Mouse (Mus musculus): ENCODE measurements around the gene Fam213b. TPM values are rescaled to one million over a fixed set of nuclear protein-coding genes. Genes with fewer than 3 reads are reported as not detected.

Gene Fam213b
- polyA plus RNA-seq, 1 experiment from 2014 or later: 39.8 TPM

DNA sequence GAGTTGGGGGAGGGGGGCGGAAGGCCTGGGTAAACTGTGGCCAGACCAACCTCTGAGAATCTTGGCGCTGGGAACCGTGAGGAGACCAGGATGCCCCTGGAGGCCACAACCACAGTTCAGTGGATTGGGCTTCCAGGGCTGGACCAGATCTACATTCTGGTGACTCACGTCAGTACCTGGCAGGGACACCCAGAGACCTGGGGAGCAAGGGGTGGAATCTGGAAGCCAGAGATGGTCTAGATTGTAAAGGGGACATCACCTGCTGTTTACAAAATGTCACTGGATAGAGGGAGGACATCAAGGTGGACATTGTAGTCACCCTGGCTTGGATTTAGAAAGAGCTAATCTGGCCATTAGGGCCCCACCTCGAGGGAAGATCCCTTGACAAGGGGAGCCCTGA, 3.4 kb downstream of the Fam213b start:
- Histone ChIP-seq H3K4me2 (ENCODE audit: low read length) (no peak overlapping the region), H3K27ac (ENCODE audit: low read depth) (no peak overlapping the region), H3K4me3 (ENCODE audit: low read depth, low read length) (no peak overlapping the region), H3K36me3 (ENCODE audit: control insufficient read depth, insufficient read depth, low read length) (no peaks in the 10 kb centered on the region), H3K27me3 (replicated peaks; ENCODE audit: control insufficient read depth, insufficient read depth, low read length) (no peaks in the 10 kb centered on the region), H3K4me1 (replicated peaks; ENCODE audit: control insufficient read depth, insufficient read depth, low read length) (peaks cover 11% of the 10 kb centered on the region; the same call in 1 of the 2 replicates), H3K9me3 (ENCODE audit: control insufficient read depth, low read length) (no peaks in the 10 kb centered on the region), H3K9ac (ENCODE audit: low read length) (no peak overlapping the region)
- 73% methylated on average over 5 of the region's 5 CpGs for WGBS
- DNase-seq (ENCODE audit: low spot score) (no peak), ATAC-seq (replicated peaks; ENCODE audit: low FRiP score, low TSS enrichment, low read depth) (no peak)

DNA sequence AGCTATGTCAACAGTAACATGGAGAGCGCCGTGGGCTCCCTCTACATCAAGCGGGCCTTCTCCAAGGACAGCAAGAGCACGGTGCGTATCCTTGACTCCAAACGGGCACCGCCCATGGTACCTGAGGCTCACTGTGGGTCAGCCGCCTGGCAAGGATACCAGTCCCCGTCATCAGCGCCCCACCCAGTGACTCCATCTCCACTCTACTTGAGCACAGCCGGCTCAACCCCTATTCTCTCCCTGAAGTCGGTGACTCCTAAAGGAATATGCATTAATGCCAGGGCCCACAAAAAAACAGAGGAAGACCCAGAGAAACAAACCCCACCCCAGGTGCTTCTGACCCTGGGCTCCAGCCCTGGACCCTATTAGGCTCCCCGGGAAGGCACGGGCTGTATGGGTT, 8.0 kb downstream of the Fam213b start:
- DNase-seq (ENCODE audit: low spot score): no peak
- no peak overlapping the region for H3K4me2 ChIP-seq (ENCODE audit: low read length)
- H3K9ac ChIP-seq (ENCODE audit: low read length): no peak overlapping the region
- H3K27me3 ChIP-seq (replicated peaks; ENCODE audit: control insufficient read depth, insufficient read depth, low read length): no peaks in the 10 kb centered on the region
- H3K4me1 ChIP-seq (replicated peaks; ENCODE audit: control insufficient read depth, insufficient read depth, low read length): no peaks in the 10 kb centered on the region
- no peak for ATAC-seq (replicated peaks; ENCODE audit: low FRiP score, low TSS enrichment, low read depth)
- 88% methylated on average over 14 of the region's 14 CpGs for WGBS
- no peaks in the 10 kb centered on the region for H3K9me3 ChIP-seq (ENCODE audit: control insufficient read depth, low read length)
- H3K36me3 ChIP-seq (ENCODE audit: control insufficient read depth, insufficient read depth, low read length): no peaks in the 10 kb centered on the region
- H3K4me3 ChIP-seq (ENCODE audit: low read depth, low read length): no peak overlapping the region
- H3K27ac ChIP-seq (ENCODE audit: low read depth): no peak overlapping the region

DNA sequence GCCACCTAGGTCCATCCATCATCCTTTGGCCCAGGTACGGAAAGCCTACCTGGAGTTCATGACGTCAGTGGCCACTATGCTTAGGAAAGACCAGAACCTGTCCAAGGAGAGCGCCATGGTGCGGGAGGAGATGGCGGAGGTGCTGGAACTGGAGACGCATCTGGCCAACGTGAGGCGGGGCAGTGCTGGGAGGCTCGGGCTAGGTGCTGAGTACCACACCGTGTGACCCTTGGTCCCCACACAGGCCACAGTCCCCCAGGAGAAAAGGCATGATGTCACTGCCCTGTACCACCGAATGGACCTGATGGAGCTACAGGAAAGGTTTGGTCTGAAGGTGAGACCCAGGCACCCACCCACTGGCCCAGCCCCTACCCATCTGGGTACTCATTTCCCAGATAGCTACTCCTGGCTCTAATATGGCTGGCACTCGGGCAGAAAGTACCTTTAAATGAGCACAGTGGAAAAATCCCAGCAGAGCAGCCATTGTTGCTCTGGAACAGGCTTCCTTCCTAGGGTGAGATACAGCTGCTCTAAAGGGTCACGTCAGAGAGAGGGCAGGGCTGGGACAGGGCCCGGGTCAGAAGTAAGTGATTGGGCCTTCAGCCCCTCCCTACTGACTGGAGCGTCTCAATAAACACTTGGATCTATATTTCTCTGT, 11.2 kb downstream of the Fam213b start:
- Histone ChIP-seq H3K27ac (ENCODE audit: low read depth) (no peak overlapping the region), H3K4me3 (ENCODE audit: low read depth, low read length) (no peak overlapping the region), H3K4me1 (replicated peaks; ENCODE audit: control insufficient read depth, insufficient read depth, low read length) (no peaks in the 10 kb centered on the region), H3K27me3 (replicated peaks; ENCODE audit: control insufficient read depth, insufficient read depth, low read length) (no peaks in the 10 kb centered on the region), H3K9ac (ENCODE audit: low read length) (no peak overlapping the region), H3K4me2 (ENCODE audit: low read length) (no peak overlapping the region), H3K36me3 (ENCODE audit: control insufficient read depth, insufficient read depth, low read length) (no peaks in the 10 kb centered on the region), H3K9me3 (ENCODE audit: control insufficient read depth, low read length) (no peaks in the 10 kb centered on the region)
- 73% methylated on average over 15 of the region's 15 CpGs for WGBS
- DNase-seq (ENCODE audit: low spot score) (no peak), ATAC-seq (replicated peaks; ENCODE audit: low FRiP score, low TSS enrichment, low read depth) (no peak)

DNA sequence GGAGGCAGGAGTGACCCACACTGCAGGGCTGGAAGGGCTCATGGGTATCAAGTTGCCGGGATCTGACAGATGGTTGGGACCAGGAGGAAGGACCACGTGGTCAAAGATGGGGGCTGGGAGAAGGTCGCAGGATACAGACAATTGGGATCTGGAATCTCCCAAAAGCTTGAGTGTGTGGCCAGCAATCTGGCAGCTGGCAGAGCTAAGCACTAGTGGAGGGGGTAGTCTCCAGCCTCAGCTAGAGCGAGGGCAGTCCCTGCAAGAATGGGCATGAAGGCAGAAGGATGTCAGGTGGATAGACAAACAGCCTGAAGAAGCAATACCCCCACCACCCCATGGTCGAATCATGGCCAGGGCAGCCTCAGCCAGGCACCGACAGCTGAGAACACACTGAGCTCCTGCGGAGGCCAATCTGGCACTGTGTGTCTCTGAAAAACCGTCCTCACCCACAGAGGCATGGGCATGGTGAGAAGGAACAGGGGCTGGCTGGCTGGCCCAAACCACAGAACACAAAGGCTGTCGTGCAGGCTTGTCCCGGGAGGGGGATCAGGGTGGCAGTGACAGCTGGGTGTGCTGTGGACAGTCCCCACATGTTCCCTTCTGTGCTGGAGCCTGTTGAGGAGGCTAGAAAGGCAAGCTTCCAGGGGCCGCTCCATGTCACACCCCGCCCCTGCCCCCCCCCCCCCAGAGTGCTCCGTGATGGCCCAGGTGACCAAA, 11.9 kb downstream of the Fam213b start:
- ATAC-seq (replicated peaks; ENCODE audit: low FRiP score, low TSS enrichment, low read depth) (no peak), DNase-seq (ENCODE audit: low spot score) (no peak)
- Histone ChIP-seq H3K27me3 (replicated peaks; ENCODE audit: control insufficient read depth, insufficient read depth, low read length) (no peaks in the 10 kb centered on the region), H3K4me2 (ENCODE audit: low read length) (no peak overlapping the region), H3K9ac (ENCODE audit: low read length) (no peak overlapping the region), H3K27ac (ENCODE audit: low read depth) (no peak overlapping the region), H3K36me3 (ENCODE audit: control insufficient read depth, insufficient read depth, low read length) (no peaks in the 10 kb centered on the region), H3K4me1 (replicated peaks; ENCODE audit: control insufficient read depth, insufficient read depth, low read length) (no peaks in the 10 kb centered on the region; the same call in 1 of the 2 replicates), H3K4me3 (ENCODE audit: low read depth, low read length) (no peak overlapping the region), H3K9me3 (ENCODE audit: control insufficient read depth, low read length) (no peaks in the 10 kb centered on the region)
- 64% methylated on average over 13 of the region's 13 CpGs for WGBS

DNA sequence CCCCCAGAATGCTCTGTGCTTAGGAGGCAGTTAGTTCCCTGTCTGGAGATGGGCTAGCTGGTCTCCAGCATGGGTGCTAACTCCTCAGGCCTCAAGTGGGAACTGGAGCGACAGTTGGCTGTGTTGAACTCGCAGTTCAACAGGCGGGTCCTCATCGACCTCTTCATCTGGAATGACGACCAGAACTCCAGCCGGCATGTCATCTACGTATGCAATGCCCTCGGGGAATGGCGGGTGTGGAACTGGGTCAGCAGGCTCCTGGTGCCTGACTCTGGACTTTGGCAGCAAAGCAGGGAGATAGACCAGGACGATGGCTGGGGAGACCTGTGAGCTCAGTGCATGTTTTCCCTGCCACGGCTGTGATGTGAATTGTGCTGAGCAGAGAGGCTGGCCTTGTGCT, 13.5 kb downstream of the Fam213b start:
- no peaks in the 10 kb centered on the region for H3K27me3 ChIP-seq (replicated peaks; ENCODE audit: control insufficient read depth, insufficient read depth, low read length)
- no peak for ATAC-seq (replicated peaks; ENCODE audit: low FRiP score, low TSS enrichment, low read depth)
- H3K36me3 ChIP-seq (ENCODE audit: control insufficient read depth, insufficient read depth, low read length): no peaks in the 10 kb centered on the region
- no peak overlapping the region for H3K27ac ChIP-seq (ENCODE audit: low read depth)
- no peaks in the 10 kb centered on the region; the same call in 1 of the 2 replicates for H3K4me1 ChIP-seq (replicated peaks; ENCODE audit: control insufficient read depth, insufficient read depth, low read length)
- no peak for DNase-seq (ENCODE audit: low spot score)
- no peak overlapping the region for H3K4me3 ChIP-seq (ENCODE audit: low read depth, low read length)
- no peak overlapping the region for H3K4me2 ChIP-seq (ENCODE audit: low read length)
- H3K9ac ChIP-seq (ENCODE audit: low read length): no peak overlapping the region
- 81% methylated on average over 11 of the region's 11 CpGs for WGBS
- no peaks in the 10 kb centered on the region for H3K9me3 ChIP-seq (ENCODE audit: control insufficient read depth, low read length)

DNA sequence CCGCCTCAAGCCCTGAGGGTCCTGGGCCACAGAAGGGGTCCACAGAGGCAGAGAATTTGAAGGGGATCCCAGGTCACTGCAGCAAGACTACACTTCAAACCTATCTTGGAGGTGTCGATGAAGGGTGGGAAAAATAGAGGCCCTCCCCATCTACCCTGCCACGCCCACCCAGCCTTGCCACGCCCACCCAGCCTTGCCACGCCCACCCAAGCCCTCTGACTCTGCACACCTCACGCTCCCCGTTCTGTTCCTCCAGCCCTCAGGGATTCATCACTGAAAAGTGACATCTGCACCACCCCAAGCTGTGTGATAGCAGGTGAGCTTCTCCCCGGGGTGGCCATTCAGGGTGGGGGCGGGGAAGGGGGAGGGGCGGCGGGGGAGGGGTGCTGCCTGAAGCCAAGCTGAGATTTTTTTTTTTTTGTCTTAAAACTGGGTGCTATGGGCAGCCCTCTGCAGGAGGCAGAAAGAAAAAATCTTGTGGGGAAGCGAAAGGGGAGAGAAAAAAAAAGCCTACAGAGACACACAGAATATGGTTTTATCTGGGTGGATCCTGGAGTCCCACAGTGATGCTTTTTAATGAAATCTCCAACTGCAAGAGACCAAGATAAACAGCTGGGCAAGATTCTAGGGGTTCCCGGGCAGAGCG, 16.8 kb downstream of the Fam213b start:
- no peak overlapping the region for H3K27ac ChIP-seq (ENCODE audit: low read depth)
- no peaks in the 10 kb centered on the region for H3K9me3 ChIP-seq (ENCODE audit: control insufficient read depth, low read length)
- ATAC-seq (replicated peaks; ENCODE audit: low FRiP score, low TSS enrichment, low read depth) (no peak), DNase-seq (ENCODE audit: low spot score) (no peak)
- no peaks in the 10 kb centered on the region; the same call in 1 of the 2 replicates for H3K4me1 ChIP-seq (replicated peaks; ENCODE audit: control insufficient read depth, insufficient read depth, low read length)
- no peak overlapping the region for H3K9ac ChIP-seq (ENCODE audit: low read length)
- no peaks in the 10 kb centered on the region for H3K36me3 ChIP-seq (ENCODE audit: control insufficient read depth, insufficient read depth, low read length)
- H3K27me3 ChIP-seq (replicated peaks; ENCODE audit: control insufficient read depth, insufficient read depth, low read length): no peaks in the 10 kb centered on the region
- WGBS: 21% methylated on average over 14 of the region's 14 CpGs
- no peak overlapping the region for H3K4me2 ChIP-seq (ENCODE audit: low read length)
- H3K4me3 ChIP-seq (ENCODE audit: low read depth, low read length): no peak overlapping the region

DNA sequence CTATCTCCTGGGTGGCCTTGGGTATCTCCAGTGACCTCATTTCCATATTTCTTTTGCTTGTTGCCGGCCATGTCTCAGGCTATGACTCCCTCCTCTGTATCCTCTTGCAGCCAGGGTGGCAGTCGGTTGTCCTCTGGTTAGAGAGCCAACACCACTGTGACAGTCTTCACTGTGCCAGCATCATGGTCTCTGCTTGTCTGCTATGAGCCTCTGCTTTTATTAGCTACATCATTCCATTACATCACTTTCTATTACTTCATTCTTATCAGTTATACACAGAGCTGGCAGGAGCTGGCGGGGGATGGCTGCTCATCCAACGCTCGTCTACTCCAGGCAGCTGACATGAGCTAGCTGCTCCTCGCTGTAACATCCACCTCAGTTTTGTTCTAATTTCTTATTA, 18.2 kb downstream of the Fam213b start:
- H3K9ac ChIP-seq (ENCODE audit: low read length): no peak overlapping the region

DNA sequence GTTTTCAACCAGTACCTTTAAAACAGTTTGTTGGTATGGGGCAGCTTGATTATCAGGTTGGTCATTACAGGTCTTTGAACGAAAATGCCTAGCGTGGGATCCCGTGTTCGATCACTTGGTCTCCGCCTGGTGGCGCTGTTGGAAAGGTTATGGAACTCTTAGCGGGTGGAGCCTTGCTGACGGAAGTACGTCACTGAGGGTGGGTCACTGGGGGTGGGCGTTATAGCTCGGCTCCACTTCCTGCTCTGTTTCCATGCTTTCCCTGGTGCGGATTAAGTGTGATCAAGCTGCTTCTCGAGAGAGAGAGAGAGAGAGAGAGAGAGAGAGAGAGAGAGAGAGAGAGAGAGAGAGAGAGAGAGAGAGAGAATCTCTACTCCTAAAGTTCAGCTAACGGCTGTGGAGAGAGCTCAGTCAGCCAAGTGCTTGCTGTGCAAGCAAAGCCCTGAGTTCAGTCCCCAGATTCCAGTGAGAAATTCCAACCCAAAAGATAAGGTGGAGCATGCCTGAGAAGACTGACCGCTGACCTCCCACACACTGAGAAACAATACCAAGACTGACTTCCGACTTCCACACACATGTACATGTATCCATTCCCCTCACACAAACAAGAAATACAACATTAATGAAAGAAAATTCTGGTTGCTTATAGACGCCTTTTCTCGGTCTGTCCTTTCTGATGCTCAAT, 20.9 kb downstream of the Fam213b start:
- H3K4me1 ChIP-seq (replicated peaks; ENCODE audit: control insufficient read depth, insufficient read depth, low read length): no peaks in the 10 kb centered on the region; the same call in 1 of the 2 replicates
- peak overlapping the region; percentile 32 for H3K4me3 ChIP-seq (ENCODE audit: low read depth, low read length)
- peak; percentile 98 for DNase-seq (ENCODE audit: low spot score)
- 9% methylated on average over 18 of the region's 18 CpGs for WGBS
- no peaks in the 10 kb centered on the region for H3K36me3 ChIP-seq (ENCODE audit: control insufficient read depth, insufficient read depth, low read length)
- peak overlapping the region; percentile 33; the same call in 1 of the 2 replicates for H3K9ac ChIP-seq (ENCODE audit: low read length)
- H3K9me3 ChIP-seq (ENCODE audit: control insufficient read depth, low read length): no peaks in the 10 kb centered on the region
- peak overlapping the region; percentile 56 for H3K4me2 ChIP-seq (ENCODE audit: low read length)
- H3K27ac ChIP-seq (ENCODE audit: low read depth): peak overlapping the region; percentile 70
- ATAC-seq (replicated peaks; ENCODE audit: low FRiP score, low TSS enrichment, low read depth): peak; percentile 97
- H3K27me3 ChIP-seq (replicated peaks; ENCODE audit: control insufficient read depth, insufficient read depth, low read length): 0 out of 2 replicates have a peak, but pooled peaks cover 2% of the 10 kb centered on the region

More for the DNA sequence above, 18.2 kb downstream of the Fam213b start:
- H3K27me3 ChIP-seq (replicated peaks; ENCODE audit: control insufficient read depth, insufficient read depth, low read length): 0 out of 2 replicates have a peak, but pooled peaks cover 2% of the 10 kb centered on the region
- no peak overlapping the region for H3K4me3 ChIP-seq (ENCODE audit: low read depth, low read length)
- H3K4me2 ChIP-seq (ENCODE audit: low read length): no peak overlapping the region
- H3K36me3 ChIP-seq (ENCODE audit: control insufficient read depth, insufficient read depth, low read length): no peaks in the 10 kb centered on the region
- H3K27ac ChIP-seq (ENCODE audit: low read depth): no peak overlapping the region
- ATAC-seq (replicated peaks; ENCODE audit: low FRiP score, low TSS enrichment, low read depth): no peak
- no peaks in the 10 kb centered on the region for H3K9me3 ChIP-seq (ENCODE audit: control insufficient read depth, low read length)
- 70% methylated on average over 6 of the region's 6 CpGs for WGBS
- no peak for DNase-seq (ENCODE audit: low spot score)
- H3K4me1 ChIP-seq (replicated peaks; ENCODE audit: control insufficient read depth, insufficient read depth, low read length): no peaks in the 10 kb centered on the region; the same call in 1 of the 2 replicates

Measured in intestine, embryonic 14.5 days (tissue).